Mouse (Mus musculus) gastrocnemius, postnatal 25 days (tissue): ENCODE data around the gene Slc30a2. TPM values are rescaled to one million over a fixed set of nuclear protein-coding genes. Genes with fewer than 3 reads are reported as not detected.
A peak's percentile ranks its signal among the peaks of the same experiment; 100 is the strongest.
"Not testable (repeated sequence)": the region's sequence is repeated elsewhere in the genome, so short reads cannot be mapped to it uniquely, and the experiment has no call there.

Experiments used
- DNase-seq: peaks from one replicate; pipeline ENCODE4 v3.0.0; 2022
- total RNA-seq, 2 experiments: library from RNA; stranded (reverse); gene quantifications; 1 replicate in 1 of 2; 2 replicates in 1 of 2; pipeline ENCODE4 v1.2.3; 2021

The Slc30a2 gene
- total RNA-seq, 2 experiments from 2014 or later, result 1.4 to 7.2 TPM

GRCm38 (mm10) chr4:134319674-134320073, 23.3 kb upstream of the Slc30a2 start:
- DNase-seq, result peak; percentile 59

- DNase-seq, result no peak
Observed at GRCm38 (mm10) chr4:134321524-134321923, 21.5 kb upstream of the Slc30a2 start.

- peak; percentile 2 for DNase-seq
Observed at GRCm38 (mm10) chr4:134324655-134325054, 18.3 kb upstream of the Slc30a2 start.

- no peak for DNase-seq
Observed at GRCm38 (mm10) chr4:134326859-134327530, 16.0 kb upstream of the Slc30a2 start.

GRCm38 (mm10) chr4:134328151-134328550, 14.8 kb upstream of the Slc30a2 start:
- DNase-seq, result no peak

GRCm38 (mm10) chr4:134328832-134329231, 14.1 kb upstream of the Slc30a2 start:
- no peak for DNase-seq

- no peak for DNase-seq
Observed at GRCm38 (mm10) chr4:134330281-134330680, 12.7 kb upstream of the Slc30a2 start.

- DNase-seq, result not testable (repeated sequence)
Observed at GRCm38 (mm10) chr4:134341231-134341630, 1.8 kb upstream of the Slc30a2 start.

GRCm38 (mm10) chr4:134342213-134342779, 685 bp upstream of the Slc30a2 start:
- no peak for DNase-seq

GRCm38 (mm10) chr4:134344620-134345019, 1.6 kb downstream of the Slc30a2 start:
- DNase-seq, result no peak

- DNase-seq, result no peak
Observed at GRCm38 (mm10) chr4:134345802-134346201, 2.8 kb downstream of the Slc30a2 start.

GRCm38 (mm10) chr4:134348078-134348477, 5.1 kb downstream of the Slc30a2 start:
- DNase-seq, result no peak

GRCm38 (mm10) chr4:134348545-134348944, 5.6 kb downstream of the Slc30a2 start:
- no peak for DNase-seq

- DNase-seq, result no peak
Observed at GRCm38 (mm10) chr4:134349829-134350228, 6.8 kb downstream of the Slc30a2 start.

GRCm38 (mm10) chr4:134350641-134351040, 7.7 kb downstream of the Slc30a2 start:
- no peak for DNase-seq

- no peak for DNase-seq
Observed at GRCm38 (mm10) chr4:134351329-134352260, 8.6 kb downstream of the Slc30a2 start.

GRCm38 (mm10) chr4:134352261-134352707, 9.3 kb downstream of the Slc30a2 start:
- peak; percentile 47 for DNase-seq

- DNase-seq, result no peak
Observed at GRCm38 (mm10) chr4:134352929-134353328, 9.9 kb downstream of the Slc30a2 start.

GRCm38 (mm10) chr4:134353527-134354409, 10.8 kb downstream of the Slc30a2 start:
- DNase-seq, result no peak

GRCm38 (mm10) chr4:134355841-134356452, 13.0 kb downstream of the Slc30a2 start:
- peak; percentile 87 for DNase-seq
